Comparison of ENCODE assay signal across 8 mouse cellular contexts in the genomic region with DNA sequence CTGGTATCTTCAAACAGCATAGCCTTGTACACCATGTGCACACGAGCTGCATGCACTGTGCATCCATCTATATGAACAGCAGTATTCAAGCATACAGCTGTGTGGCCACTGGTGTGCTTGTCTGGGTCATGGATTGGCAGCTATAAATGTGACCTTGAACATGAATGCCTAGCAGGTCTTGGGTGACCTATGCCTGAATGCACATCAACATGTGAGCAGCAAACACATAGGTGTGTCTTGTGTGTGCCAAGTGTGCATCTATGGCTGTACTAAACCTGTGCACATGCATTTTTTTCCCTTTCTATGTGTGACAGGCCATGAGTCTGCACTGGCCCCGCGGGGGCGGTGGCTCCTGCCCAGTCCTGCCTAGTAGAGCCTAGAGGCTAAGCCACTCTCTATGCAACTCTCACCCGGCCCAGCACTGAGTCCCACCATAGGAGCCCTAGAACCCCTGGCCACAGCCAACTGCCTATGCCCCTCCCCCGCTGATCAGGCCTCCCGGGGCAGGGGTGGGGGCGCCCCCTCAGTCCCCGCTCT. TPM values are rescaled to one million over a fixed set of nuclear protein-coding genes. Genes with fewer than 3 reads are reported as not detected.
DNase-seq lines count a peak whose midpoint lies in the region; ATAC-seq lines count a peak whose summit lies in the region.

No protein-coding gene starts in this region.

- no peaks in the 10 kb centered on the region for H3K9me3 ChIP-seq in kidney, embryonic 16.5 days (ENCODE audit: low read length)
- no peaks in the 10 kb centered on the region for H3K9me3 ChIP-seq in forebrain, embryonic 14.5 days (replicated peaks; ENCODE audit: control insufficient read depth, low read length)
- no peaks in the 10 kb centered on the region for H3K9me3 ChIP-seq in limb, embryonic 13.5 days
- no peaks in the 10 kb centered on the region for H3K9me3 ChIP-seq in neural tube, embryonic 13.5 days

- H3K4me2 ChIP-seq in kidney, embryonic 16.5 days (replicated peaks; ENCODE audit: low read depth, low read length): peak overlapping the region; percentile 81
- H3K4me2 ChIP-seq in forebrain, embryonic 14.5 days (ENCODE audit: low read length): peak overlapping the region; percentile 82
- H3K4me2 ChIP-seq in limb, embryonic 13.5 days (replicated peaks): peak overlapping the region; percentile 84
- peak overlapping the region; percentile 76 for H3K4me2 ChIP-seq in neural tube, embryonic 13.5 days

- ATAC-seq in kidney, embryonic 16.5 days (ENCODE audit: low FRiP score, low TSS enrichment): peak; percentile 77
- ATAC-seq in forebrain, embryonic 14.5 days: peak; percentile 77
- peak; percentile 64 for ATAC-seq in limb, embryonic 13.5 days (ENCODE audit: low FRiP score, low read depth)
- peak; percentile 76 for ATAC-seq in neural tube, embryonic 13.5 days (ENCODE audit: low read depth)
- no peak for ATAC-seq in CD4-positive, CD25-positive, alpha-beta regulatory T cell, adult 4 months

- WGBS in kidney, embryonic 16.5 days: 7% methylated on average over 8 of the region's 9 CpGs
- WGBS in forebrain, embryonic 14.5 days: 5% methylated on average over 9 of the region's 9 CpGs
- 4% methylated on average over 9 of the region's 9 CpGs for WGBS in limb, embryonic 13.5 days
- WGBS in neural tube, embryonic 13.5 days: 4% methylated on average over 9 of the region's 9 CpGs

- peak overlapping the region; percentile 91 for H3K27ac ChIP-seq in kidney, embryonic 16.5 days (ENCODE audit: low read length)
- H3K27ac ChIP-seq in forebrain, embryonic 14.5 days (ENCODE audit: low read depth, low read length): peak overlapping the region; percentile 79
- peak overlapping the region; percentile 92 for H3K27ac ChIP-seq in limb, embryonic 13.5 days
- H3K27ac ChIP-seq in neural tube, embryonic 13.5 days (replicated peaks): peak overlapping the region; percentile 91

- peaks cover 41% of the 10 kb centered on the region for H3K4me1 ChIP-seq in kidney, embryonic 16.5 days (ENCODE audit: insufficient read depth, low read length)
- peaks cover 4% of the 10 kb centered on the region for H3K4me1 ChIP-seq in forebrain, embryonic 14.5 days (ENCODE audit: control insufficient read depth, insufficient read depth, low read length)
- peaks cover 54% of the 10 kb centered on the region for H3K4me1 ChIP-seq in limb, embryonic 13.5 days
- H3K4me1 ChIP-seq in neural tube, embryonic 13.5 days (replicated peaks): peaks cover 52% of the 10 kb centered on the region

- H3K9ac ChIP-seq in kidney, embryonic 16.5 days (replicated peaks; ENCODE audit: low read length): peak overlapping the region; percentile 89
- H3K9ac ChIP-seq in forebrain, embryonic 14.5 days (ENCODE audit: low read length): peak overlapping the region; percentile 70
- H3K9ac ChIP-seq in limb, embryonic 13.5 days: peak overlapping the region; percentile 85
- peak overlapping the region; percentile 78 for H3K9ac ChIP-seq in neural tube, embryonic 13.5 days

- 0 out of 2 replicates have a peak, but pooled peaks cover 1% of the 10 kb centered on the region for H3K36me3 ChIP-seq in kidney, embryonic 16.5 days (ENCODE audit: insufficient read depth, low read length)
- H3K36me3 ChIP-seq in forebrain, embryonic 14.5 days (ENCODE audit: control insufficient read depth, insufficient read depth, low read length): no peaks in the 10 kb centered on the region
- H3K36me3 ChIP-seq in limb, embryonic 13.5 days: no peaks in the 10 kb centered on the region
- H3K36me3 ChIP-seq in neural tube, embryonic 13.5 days: no peaks in the 10 kb centered on the region

- H3K4me3 ChIP-seq in kidney, embryonic 16.5 days (ENCODE audit: low read length): peak overlapping the region; percentile 70
- H3K4me3 ChIP-seq in forebrain, embryonic 14.5 days (ENCODE audit: low read depth, low read length): peak overlapping the region; percentile 43
- peak overlapping the region; percentile 77 for H3K4me3 ChIP-seq in limb, embryonic 13.5 days
- peak overlapping the region; percentile 53 for H3K4me3 ChIP-seq in neural tube, embryonic 13.5 days

- H3K27me3 ChIP-seq in kidney, embryonic 16.5 days (ENCODE audit: insufficient read depth, low read length): no peaks in the 10 kb centered on the region
- no peaks in the 10 kb centered on the region for H3K27me3 ChIP-seq in forebrain, embryonic 14.5 days (replicated peaks; ENCODE audit: control insufficient read depth, insufficient read depth, low read length)
- H3K27me3 ChIP-seq in limb, embryonic 13.5 days: no peaks in the 10 kb centered on the region
- H3K27me3 ChIP-seq in neural tube, embryonic 13.5 days: no peaks in the 10 kb centered on the region

- DNase-seq in kidney, postnatal 4 days: no peak
- no peak for DNase-seq in forebrain, embryonic 14.5 days (ENCODE audit: low spot score)
- no peak for DNase-seq in adrenal gland, postnatal 36 days
- no peak for DNase-seq in urinary bladder, postnatal 25 days (ENCODE audit: low spot score)

RNA-seq across cellular contexts. Expression of a gene that starts 1.3 kb away (rescaled TPM):
- polyA plus RNA-seq in kidney, embryonic 16.5 days (2015; fragmentation: Nextera tagmentation; extraction: Ambion mirVana): 13.6 and 15.0 TPM in 2 replicates
- polyA plus RNA-seq in forebrain, embryonic 14.5 days (2014; fragmentation: Nextera tagmentation; extraction: Ambion mirVana): 5.6 and 6.0 TPM in 2 replicates
- 14.9 and 16.9 TPM in 2 replicates for polyA plus RNA-seq in limb, embryonic 13.5 days (2015; fragmentation: Nextera tagmentation; extraction: Ambion mirVana)
- polyA plus RNA-seq in neural tube, embryonic 13.5 days (2015; fragmentation: Nextera tagmentation; extraction: Ambion mirVana): 7.6 and 9.0 TPM in 2 replicates
- total RNA-seq in adrenal gland, postnatal 36 days (2021): 10 to 100 TPM in 1 of 2 experiments, 1 to 10 TPM in 1; 8.1 to 13.0 TPM
- polyA plus RNA-seq in CD4-positive, CD25-positive, alpha-beta regulatory T cell, adult 4 months (2017; shearing (Covaris generic)): under 1 TPM in 1 of 2 experiments, not detected in 1; 0.05 TPM

RNA-seq across cellular contexts. Expression of a gene that starts 24.0 kb away (rescaled TPM):
- 0.19 and 0.37 TPM in 2 replicates for polyA plus RNA-seq in kidney, embryonic 16.5 days (2015; fragmentation: Nextera tagmentation; extraction: Ambion mirVana)
- polyA plus RNA-seq in forebrain, embryonic 14.5 days (2014; fragmentation: Nextera tagmentation; extraction: Ambion mirVana): not detected in 2 replicates
- 0.26 and 0.29 TPM in 2 replicates for polyA plus RNA-seq in limb, embryonic 13.5 days (2015; fragmentation: Nextera tagmentation; extraction: Ambion mirVana)
- polyA plus RNA-seq in neural tube, embryonic 13.5 days (2015; fragmentation: Nextera tagmentation; extraction: Ambion mirVana): 0.20 TPM in 1 of 2 replicates, not detected in the other
- under 1 TPM in 1 of 2 experiments, not detected in 1; 0.33 TPM for total RNA-seq in adrenal gland, postnatal 36 days (2021)
- under 1 TPM in 1 of 2 experiments, not detected in 1; 0.22 TPM for polyA plus RNA-seq in CD4-positive, CD25-positive, alpha-beta regulatory T cell, adult 4 months (2017; shearing (Covaris generic))
